Mouse (Mus musculus) CH12.LX (cell line): ENCODE data around the gene Exoc8. TPM values are rescaled to one million over a fixed set of nuclear protein-coding genes. Genes with fewer than 3 reads are reported as not detected.

Source experiments
- DNase-seq: peaks from one replicate; pipeline ENCODE4 v3.0.0-alpha.2; 2013; ENCODE audit errors: extremely low read depth
- H3K27ac ChIP-seq: 2 replicates; pipeline ENCODE4 v1.5.1; 2012; ENCODE audit warnings: low read depth, mild to moderate bottlenecking, control low read depth, moderate library complexity; ENCODE audit not compliant: insufficient read depth
- H3K27me3 ChIP-seq: replicated peaks from 2 replicates; pipeline ENCODE3; 2012; ENCODE audit warnings: inconsistent platforms
- H3K36me3 ChIP-seq, 2 experiments: replicated peaks in 1 of 2; 2 replicates each; pipeline versions ENCODE3 to v1.6.1; 2012; ENCODE audit warnings: inconsistent platforms in 1 of 2, low read length in 1 of 2, mild to moderate bottlenecking in 1 of 2, mixed read lengths in 1 of 2, moderate library complexity in 1 of 2; ENCODE audit not compliant: control insufficient read depth in 1 of 2, insufficient read depth in 1 of 2
- H3K4me1 ChIP-seq, 2 experiments: 2 replicates each; pipeline ENCODE4 v1.6.1; 2012; ENCODE audit warnings: inconsistent platforms in 1 of 2, moderate library complexity in 1 of 2; ENCODE audit not compliant: insufficient read depth in 2 of 2, control insufficient read depth in 1 of 2
- H3K4me2 ChIP-seq: 2 replicates; pipeline ENCODE4 v1.6.1; 2012; ENCODE audit warnings: low read depth, mild to moderate bottlenecking, control low read depth; ENCODE audit not compliant: poor library complexity, insufficient read depth, severe bottlenecking
- H3K4me3 ChIP-seq, 3 experiments: fragments of 150-350 bp in 1 of 3; sonication (generic) in 1 of 3; replicated peaks in 1 of 3; 2 replicates each; pipeline versions ENCODE3 to v1.5.1; 2011 to 2012; ENCODE audit warnings: low read depth in 2 of 3, low read length in 2 of 3, mild to moderate bottlenecking in 2 of 3, moderate library complexity in 2 of 3, control low read depth in 1 of 3, improper control_type of control experiment in 1 of 3, inconsistent platforms in 1 of 3, mixed read lengths in 1 of 3; ENCODE audit not compliant: poor library complexity in 1 of 3
- H3K79me2 ChIP-seq: replicated peaks from 2 replicates; pipeline ENCODE4 v1.6.1; 2012; ENCODE audit warnings: mild to moderate bottlenecking, moderate library complexity; ENCODE audit not compliant: control insufficient read depth, poor library complexity, insufficient read depth, severe bottlenecking; ENCODE audit errors: extremely low read depth
- H3K9ac ChIP-seq: 2 replicates; pipeline ENCODE4 v1.6.1; 2012; ENCODE audit warnings: low read depth, mild to moderate bottlenecking, control low read depth, moderate library complexity; ENCODE audit not compliant: insufficient read depth
- H3K9me3 ChIP-seq: replicated peaks from 2 replicates; pipeline ENCODE3; 2012; ENCODE audit warnings: low read length, inconsistent platforms, mixed read lengths
- BHLHE40 ChIP-seq: IDR thresholded peaks from 2 replicates; pipeline ENCODE4 v1.6.1; 2011; ENCODE audit warnings: mild to moderate bottlenecking, low read depth, low read length, improper control_type of control experiment
- CHD2 ChIP-seq: IDR thresholded peaks from 2 replicates; pipeline ENCODE4 v1.6.1; 2011; ENCODE audit warnings: low read length, improper control_type of control experiment
- CTCF ChIP-seq, 2 experiments: IDR thresholded peaks in 1 of 2; conservative IDR thresholded peaks in 1 of 2; 2 replicates each; pipeline ENCODE4 v1.5.1; 2011 to 2012; ENCODE audit warnings: low read depth in 2 of 2, low read length in 2 of 2, improper control_type of control experiment in 1 of 2, inconsistent platforms in 1 of 2, mild to moderate bottlenecking in 1 of 2, moderate library complexity in 1 of 2
- ELF1 ChIP-seq: IDR thresholded peaks from 2 replicates; pipeline ENCODE4 v1.6.1; 2014; ENCODE audit warnings: low read depth, mild to moderate bottlenecking, inconsistent platforms, low read length, improper control_type of control experiment
- GABPA ChIP-seq: IDR thresholded peaks from 2 replicates; pipeline ENCODE4 v1.6.1; 2012; ENCODE audit warnings: low read depth, low read length, improper control_type of control experiment, inconsistent platforms; ENCODE audit not compliant: insufficient replicate concordance
- JUN ChIP-seq: IDR thresholded peaks from 2 replicates; pipeline ENCODE4 v1.6.1; 2011; ENCODE audit warnings: low read depth, mild to moderate bottlenecking, low read length, improper control_type of control experiment, moderate library complexity; ENCODE audit not compliant: insufficient read depth
- MAZ ChIP-seq: IDR thresholded peaks from 2 replicates; pipeline ENCODE4 v1.6.1; 2012; ENCODE audit warnings: low read depth, mild to moderate bottlenecking, inconsistent platforms, low read length, improper control_type of control experiment, moderate library complexity
- MXI1 ChIP-seq: IDR thresholded peaks from 2 replicates; pipeline ENCODE4 v1.6.1; 2011; ENCODE audit warnings: mild to moderate bottlenecking, low read depth, low read length, improper control_type of control experiment
- NELFE ChIP-seq: IDR thresholded peaks from 2 replicates; pipeline ENCODE4 v1.6.1; 2011; ENCODE audit warnings: low read depth, low read length, improper control_type of control experiment
- POLR2A ChIP-seq: IDR thresholded peaks from 2 replicates; pipeline ENCODE4 v1.6.1; 2011; ENCODE audit warnings: low read depth, mild to moderate bottlenecking, improper control_type of control experiment, low read length
- UBTF ChIP-seq: IDR thresholded peaks from 2 replicates; pipeline ENCODE4 v1.6.1; 2012; ENCODE audit warnings: low read depth, mild to moderate bottlenecking, inconsistent platforms, low read length, improper control_type of control experiment, moderate library complexity
- USF1 ChIP-seq: IDR thresholded peaks from 2 replicates; pipeline ENCODE4 v1.6.1; 2014; ENCODE audit warnings: low read depth, mild to moderate bottlenecking, inconsistent platforms, low read length, improper control_type of control experiment
- dilution Hi-C: fragments of 300-500 bp; cut with MboI; formaldehyde crosslinking; loops from 2 replicates; pipeline ENCODE4 v1.14.3; 2020; ENCODE audit warnings: low sequenced_read_pairs; ENCODE audit not compliant: extremely low pct_unique_long_range_greater_than_20kb, extremely low pct_ligation_motif_present
- in situ Hi-C: fragments of 300-500 bp; cut with MboI; formaldehyde crosslinking; loops from 3 replicates; pipeline ENCODE4 v1.14.3; 2019; ENCODE audit warnings: low sequenced_read_pairs, low pct_ligation_motif_present, low pct_unique_long_range_greater_than_20kb, mixed read lengths
- polyA plus RNA-seq: library from polyadenylated mRNA; unstranded; fragments of >175 nt; gene quantifications from 2 replicates; pipeline ENCODE4 v1.2.1, GENCODE M21; 2012; ENCODE audit warnings: low read depth; ENCODE audit not compliant: insufficient read length
- total RNA-seq, 2 experiments: library from RNA; depleted of rRNA; stranded (reverse); fragments of 300-350 nt in 1 of 2; fragments of >200 nt in 1 of 2; gene quantifications; 2 replicates each; pipeline ENCODE4 v1.2.3; 2012 to 2014

The Exoc8 gene
- total and polyA plus RNA-seq, 3 experiments, result 5.9 to 11.2 (median 10.7) TPM

- dilution Hi-C loops, result no loop called here
- Histone ChIP-seq H3K9ac (no peak overlapping the region), H3K27me3 (no peaks in the 10 kb centered on the region), H3K4me3 (no peak overlapping the region), H3K79me2 (peaks cover 4% of the 10 kb centered on the region; the same call in 1 of the 2 replicates), H3K36me3 (peaks cover 0 to 38% of the 10 kb centered on the region in 2 experiments), H3K27ac (no peak overlapping the region), H3K9me3 (peaks cover 2% of the 10 kb centered on the region), H3K4me2 (no peak overlapping the region), H3K4me1 (peaks cover 16 to 40% of the 10 kb centered on the region in 2 experiments)
- TF ChIP-seq USF1 (no peak), BHLHE40 (0 out of 2 replicates have a peak, but pooled peaks have one; percentile 21)
- in situ Hi-C loops, result no loop called here
- no peak for DNase-seq
These were observed 34.9 kb upstream of the Exoc8 start for GRCm38 (mm10) chr8:124932435-124932834.

- H3K36me3 ChIP-seq, result peaks cover 0 to 40% of the 10 kb centered on the region in 2 experiments
- no peak overlapping the region for H3K9ac ChIP-seq
- dilution Hi-C loops, result no loop called here
- DNase-seq, result no peak
- H3K9me3 ChIP-seq, result peaks cover 2% of the 10 kb centered on the region
- H3K4me1 ChIP-seq, result peaks cover 16 to 58% of the 10 kb centered on the region in 2 experiments
- no peak overlapping the region for H3K4me2 ChIP-seq
- TF ChIP-seq POLR2A (no peak), BHLHE40 (0 out of 2 replicates have a peak, but pooled peaks have one; percentile 19), NELFE (no peak), CTCF (conservative IDR thresholded peaks at IDR 0.05 in 1 of 2, IDR thresholded peaks at IDR 0.05 in 1 of 2; ENCODE audit: low read depth in 2 of 2, low read length in 2 of 2) (peak; percentile 6 to 18; a peak in 1 of 4 replicates)
- peaks cover 4% of the 10 kb centered on the region; the same call in 1 of the 2 replicates for H3K79me2 ChIP-seq
- H3K4me3 ChIP-seq, result no peak overlapping the region
- no peaks in the 10 kb centered on the region for H3K27me3 ChIP-seq
- in situ Hi-C loops, result no loop called here
- no peak overlapping the region for H3K27ac ChIP-seq
These were observed 33.1 kb upstream of the Exoc8 start for GRCm38 (mm10) chr8:124930649-124931048.

GRCm38 (mm10) chr8:124930086-124930485 is 32.6 kb upstream of the Exoc8 start:
- DNase-seq, result no peak
- Histone ChIP-seq H3K4me2 (no peak overlapping the region), H3K9me3 (peaks cover 2% of the 10 kb centered on the region), H3K27me3 (no peaks in the 10 kb centered on the region), H3K9ac (no peak overlapping the region), H3K36me3 (peaks cover 0 to 43% of the 10 kb centered on the region in 2 experiments), H3K4me3 (no peak overlapping the region), H3K4me1 (peaks cover 16 to 59% of the 10 kb centered on the region in 2 experiments), H3K27ac (no peak overlapping the region), H3K79me2 (peaks cover 4% of the 10 kb centered on the region; the same call in 1 of the 2 replicates)
- dilution Hi-C loops (no loop called here), in situ Hi-C loops (no loop called here)
- TF ChIP-seq MAZ, result no peak
- no peak for TF ChIP-seq USF1

GRCm38 (mm10) chr8:124929006-124929405 is 31.5 kb upstream of the Exoc8 start:
- DNase-seq, result no peak
- in situ Hi-C loops (no loop called here), dilution Hi-C loops (no loop called here)
- Histone ChIP-seq H3K79me2 (peaks cover under 1% of the 10 kb centered on the region; the same call in 1 of the 2 replicates), H3K27me3 (no peaks in the 10 kb centered on the region), H3K27ac (no peak overlapping the region), H3K9ac (no peak overlapping the region), H3K4me1 (peaks cover 16 to 59% of the 10 kb centered on the region in 2 experiments), H3K36me3 (peaks cover 0 to 46% of the 10 kb centered on the region in 2 experiments), H3K9me3 (peaks cover 2% of the 10 kb centered on the region), H3K4me3 (no peak overlapping the region), H3K4me2 (no peak overlapping the region)
- TF ChIP-seq JUN (no peak), ELF1 (no peak), UBTF (no peak), GABPA (no peak), CHD2 (no peak), MXI1 (no peak)
